Mouse (Mus musculus) intestine, embryonic 16.5 days (tissue): ENCODE measurements at regions not wholly inside any gene's neighbourhood (a gene's known extent, or its start where the extent isn't known, plus 50 kb on each side); places are given as distances from the start of the nearest gene placed in this dataset.

Experiments used
- ATAC-seq: fragments of 200-750 bp; cut with Nextera tagmentation; 2 replicates; pipeline ENCODE4 v1.8.0; 2017; ENCODE audit warnings: moderate TSS enrichment, moderate library complexity
- H3K27ac ChIP-seq: fragments of 300-500 bp; sonication (generic); 2 replicates; pipeline ENCODE4 v1.5.1; 2014; ENCODE audit warnings: mild to moderate bottlenecking, low read length
- H3K27me3 ChIP-seq: fragments of 300-500 bp; sonication (generic); replicated peaks from 2 replicates; pipeline ENCODE4 v1.6.1; 2014; ENCODE audit warnings: low read length, control low read depth, mixed read lengths; ENCODE audit not compliant: control insufficient read depth, insufficient read depth
- H3K36me3 ChIP-seq: fragments of 300-500 bp; sonication (generic); 2 replicates; pipeline ENCODE4 v1.6.1; 2014; ENCODE audit warnings: low read length, control low read depth; ENCODE audit not compliant: control insufficient read depth, insufficient read depth
- H3K4me1 ChIP-seq: fragments of 300-500 bp; sonication (generic); 2 replicates; pipeline ENCODE4 v1.6.1; 2014; ENCODE audit warnings: low read length, control low read depth, mixed read lengths; ENCODE audit not compliant: control insufficient read depth, insufficient read depth
- H3K4me2 ChIP-seq: fragments of 300-500 bp; sonication (generic); 2 replicates; pipeline ENCODE4 v1.6.1; 2014; ENCODE audit warnings: low read depth, low read length, control low read depth
- H3K4me3 ChIP-seq: fragments of 300-500 bp; sonication (generic); 2 replicates; pipeline ENCODE4 v1.5.1; 2014; ENCODE audit warnings: mild to moderate bottlenecking, low read length
- H3K9ac ChIP-seq: fragments of 300-500 bp; sonication (generic); 2 replicates; pipeline ENCODE4 v1.6.1; 2014; ENCODE audit warnings: low read depth, low read length
- H3K9me3 ChIP-seq: fragments of 300-500 bp; sonication (generic); 2 replicates; pipeline ENCODE4 v1.6.1; 2016; ENCODE audit warnings: low read length, control low read depth; ENCODE audit not compliant: control insufficient read depth
- WGBS: fragments of 180-500 bp; shearing (Covaris S2); extraction: QIAGEN DNeasy Blood & Tissue Kit; methylation state at CpG from one replicate; pipeline ENCODE4 v1.1.7; 2014; 5-methylcytosine and 5-hydroxymethylcytosine counted together

- H3K4me1 ChIP-seq: no peaks in the 10 kb centered on the region
- no peak overlapping the region for H3K4me3 ChIP-seq
- peak overlapping the region; percentile 38; the same call in 1 of the 2 replicates for H3K4me2 ChIP-seq
- 14% methylated on average over 6 of the region's 6 CpGs for WGBS
- H3K9me3 ChIP-seq: no peaks in the 10 kb centered on the region
- peak overlapping the region; percentile 33; the same call in 1 of the 2 replicates for H3K9ac ChIP-seq
- no peaks in the 10 kb centered on the region for H3K27me3 ChIP-seq
- no peaks in the 10 kb centered on the region for H3K36me3 ChIP-seq
- no peak overlapping the region for H3K27ac ChIP-seq
- ATAC-seq: peak; percentile 49
These were observed 77.8 kb downstream of the Rpia start for GRCm38 (mm10) chr6:70714239-70714638.

GRCm38 (mm10) chr6:70713665-70714064 lies 78.4 kb downstream of the Rpia start:
- H3K9ac ChIP-seq: no peak overlapping the region
- no peak for ATAC-seq
- no peak overlapping the region for H3K4me3 ChIP-seq
- H3K4me1 ChIP-seq: no peaks in the 10 kb centered on the region
- WGBS: 72% methylated on average over 6 of the region's 6 CpGs
- H3K4me2 ChIP-seq: no peak overlapping the region
- no peak overlapping the region for H3K27ac ChIP-seq
- no peaks in the 10 kb centered on the region for H3K36me3 ChIP-seq
- H3K9me3 ChIP-seq: no peaks in the 10 kb centered on the region
- H3K27me3 ChIP-seq: no peaks in the 10 kb centered on the region

GRCm38 (mm10) chr6:70713118-70713517 lies 78.9 kb downstream of the Rpia start:
- no peak overlapping the region for H3K9ac ChIP-seq
- 36% methylated on average over 7 of the region's 7 CpGs for WGBS
- no peaks in the 10 kb centered on the region for H3K27me3 ChIP-seq
- H3K27ac ChIP-seq: no peak overlapping the region
- H3K4me1 ChIP-seq: no peaks in the 10 kb centered on the region
- no peaks in the 10 kb centered on the region for H3K36me3 ChIP-seq
- ATAC-seq: 0 out of 2 replicates have a peak, but pooled peaks have one; percentile 25
- no peak overlapping the region for H3K4me2 ChIP-seq
- H3K9me3 ChIP-seq: no peaks in the 10 kb centered on the region
- H3K4me3 ChIP-seq: no peak overlapping the region

- ATAC-seq: peak; percentile 97
- no peak overlapping the region for H3K4me2 ChIP-seq
These were observed 82.5 kb downstream of the Rpia start for GRCm38 (mm10) chr6:70709338-70710055.

GRCm38 (mm10) chr6:70695596-70695995 lies 96.4 kb downstream of the Rpia start:
- no peaks in the 10 kb centered on the region; the same call in 1 of the 2 replicates for H3K9me3 ChIP-seq
- no peaks in the 10 kb centered on the region for H3K4me1 ChIP-seq
- H3K27ac ChIP-seq: no peak overlapping the region
- ATAC-seq: no peak
- no peak overlapping the region for H3K4me3 ChIP-seq
- 94% methylated on average over 26 of the region's 26 CpGs for WGBS
- H3K27me3 ChIP-seq: no peaks in the 10 kb centered on the region
- H3K36me3 ChIP-seq: no peaks in the 10 kb centered on the region
- no peak overlapping the region for H3K4me2 ChIP-seq
- H3K9ac ChIP-seq: no peak overlapping the region

More at GRCm38 (mm10) chr6:70709338-70710055, 82.5 kb downstream of the Rpia start:
- H3K9ac ChIP-seq: no peak overlapping the region
- H3K4me3 ChIP-seq: no peak overlapping the region
- no peaks in the 10 kb centered on the region for H3K27me3 ChIP-seq
- 17% methylated on average over 7 of the region's 7 CpGs for WGBS
- H3K4me1 ChIP-seq: no peaks in the 10 kb centered on the region
- H3K27ac ChIP-seq: no peak overlapping the region
- no peaks in the 10 kb centered on the region for H3K9me3 ChIP-seq
- H3K36me3 ChIP-seq: no peaks in the 10 kb centered on the region
